Mouse (Mus musculus) heart, postnatal 0 days (tissue): ENCODE measurements at regions not wholly inside any gene's neighbourhood (a gene's known extent, or its start where the extent isn't known, plus 50 kb on each side); places are given as distances from the start of the nearest gene placed in this dataset.

Experiments
- CTCF ChIP-seq: IDR thresholded peaks from 2 replicates; pipeline ENCODE4 v1.5.1; 2016; ENCODE audit warnings: antibody characterized with exemption, control low read depth, low read depth
- EP300 ChIP-seq: IDR thresholded peaks from 2 replicates; pipeline ENCODE4 v1.6.1; 2016; ENCODE audit warnings: antibody characterized with exemption, low read depth

GRCm38 (mm10) chr8:10871451-10871850 is 136.8 kb downstream of the Irs2 start:
- no peak for TF ChIP-seq EP300
- no peak for TF ChIP-seq CTCF
